Mouse (Mus musculus) ovary, postnatal 10 days (tissue): Measurements from ENCODE around the gene Pbdc1.
"Not testable (repeated sequence)": the region's sequence is repeated elsewhere in the genome, so short reads cannot be mapped to it uniquely, and the experiment has no call there.

Source experiments
- DNase-seq: peaks from one replicate; pipeline ENCODE4 v3.0.0; 2022; ENCODE audit warnings: low spot score

The Pbdc1 gene

DNA sequence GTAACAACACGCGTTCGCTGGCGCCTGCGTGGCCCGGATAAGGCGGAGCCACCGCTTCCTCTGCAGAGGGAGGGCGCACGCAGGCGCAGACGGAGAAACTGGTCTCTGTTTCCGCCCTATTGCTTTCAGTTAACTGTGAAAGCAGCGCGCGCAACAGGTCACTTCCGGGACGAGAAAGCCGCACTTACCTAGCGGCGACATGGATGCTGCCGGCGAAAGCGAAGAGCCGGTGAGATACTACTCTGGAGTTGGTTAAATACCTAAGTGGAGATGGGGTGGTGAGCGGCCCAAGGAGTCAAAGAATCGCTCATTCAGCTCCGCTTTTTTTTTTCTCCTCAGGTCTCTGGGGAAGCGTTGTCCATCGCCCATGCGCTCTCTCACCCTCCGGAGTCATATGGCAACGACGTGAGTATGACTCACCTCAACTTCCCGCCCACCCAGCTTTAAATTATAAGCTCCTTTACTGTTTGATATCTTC, at the start of gene Pbdc1:
Pbdc1 (plus strand) TSS at position 142 of the 478 bp plus-strand sequence.
- DNase-seq, result peak; percentile 81

- no peak for DNase-seq
Measured at GRCm38 (mm10) chrX:105037666-105038065, 41.9 kb upstream of the Pbdc1 start.

DNA sequence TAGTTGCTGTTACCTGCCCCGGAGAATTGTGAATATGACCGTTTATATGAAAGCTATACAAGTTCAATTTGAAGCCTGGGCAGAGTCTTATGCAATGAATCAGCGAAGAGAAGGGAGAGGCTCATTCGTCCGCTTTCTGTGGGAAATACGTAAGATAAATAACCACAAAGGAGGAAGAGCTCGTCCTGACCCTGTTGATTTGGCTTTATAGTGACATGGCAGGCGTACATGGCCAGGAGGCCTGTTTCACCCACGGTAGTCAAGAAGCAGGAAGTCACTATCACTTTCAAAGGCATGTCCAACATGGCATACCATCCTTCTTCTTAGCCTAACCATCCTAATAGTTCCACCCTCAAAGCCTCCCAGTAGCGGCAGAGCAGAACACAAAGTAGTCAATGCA, 15.3 kb upstream of the Pbdc1 start:
- no peak for DNase-seq

GRCm38 (mm10) chrX:105064801-105065200, 14.8 kb upstream of the Pbdc1 start:
- no peak for DNase-seq

GRCm38 (mm10) chrX:105069671-105070503, 9.7 kb upstream of the Pbdc1 start:
- DNase-seq, result peak; percentile 47

DNA sequence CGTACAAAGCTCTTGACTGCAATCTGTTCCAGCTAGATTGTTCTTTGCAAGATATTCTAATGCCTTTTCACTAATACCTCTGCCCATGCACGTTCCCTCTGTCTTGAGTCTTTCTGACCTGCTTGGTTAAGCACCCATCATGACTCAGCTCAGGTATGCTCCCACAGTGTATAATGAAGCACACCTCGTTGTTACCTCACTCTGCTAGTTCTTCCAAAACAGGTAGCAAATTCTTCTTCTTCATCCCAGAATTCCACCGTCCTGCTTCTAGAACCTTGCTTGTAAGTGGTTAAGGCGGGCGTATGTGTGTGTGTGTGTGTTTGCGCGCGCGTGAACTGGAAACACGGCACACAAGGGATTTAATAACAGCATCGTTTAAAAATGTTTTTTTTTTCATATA, 405 bp upstream of the Pbdc1 start:
- peak; percentile 4 for DNase-seq

- DNase-seq, result no peak
Measured at GRCm38 (mm10) chrX:105080096-105080495, 540 bp downstream of the Pbdc1 start.

- DNase-seq, result not testable (repeated sequence)
Measured at GRCm38 (mm10) chrX:105083013-105083412, 3.5 kb downstream of the Pbdc1 start.

GRCm38 (mm10) chrX:105104175-105104574, 24.6 kb downstream of the Pbdc1 start:
- no peak for DNase-seq

DNA sequence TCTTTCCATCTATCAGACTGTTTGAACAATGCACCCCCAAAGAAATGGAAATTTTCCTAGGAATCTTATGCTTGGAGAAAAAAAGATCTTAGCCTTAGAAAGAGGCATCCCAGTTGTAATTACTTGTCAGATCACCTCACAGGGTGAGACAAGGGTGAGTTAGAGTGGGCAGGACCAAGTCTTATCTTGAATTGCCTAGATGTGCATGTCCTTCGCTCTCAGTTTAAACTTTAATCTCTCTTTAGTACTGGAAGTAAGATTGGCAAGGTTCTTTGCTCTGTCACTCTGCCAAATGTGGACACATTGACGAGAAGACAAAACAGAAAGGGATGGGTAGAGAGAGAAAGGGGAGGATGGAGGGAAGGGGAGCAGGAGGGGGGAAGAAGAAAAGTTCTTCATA, 35.4 kb downstream of the Pbdc1 start:
- no peak for DNase-seq

DNA sequence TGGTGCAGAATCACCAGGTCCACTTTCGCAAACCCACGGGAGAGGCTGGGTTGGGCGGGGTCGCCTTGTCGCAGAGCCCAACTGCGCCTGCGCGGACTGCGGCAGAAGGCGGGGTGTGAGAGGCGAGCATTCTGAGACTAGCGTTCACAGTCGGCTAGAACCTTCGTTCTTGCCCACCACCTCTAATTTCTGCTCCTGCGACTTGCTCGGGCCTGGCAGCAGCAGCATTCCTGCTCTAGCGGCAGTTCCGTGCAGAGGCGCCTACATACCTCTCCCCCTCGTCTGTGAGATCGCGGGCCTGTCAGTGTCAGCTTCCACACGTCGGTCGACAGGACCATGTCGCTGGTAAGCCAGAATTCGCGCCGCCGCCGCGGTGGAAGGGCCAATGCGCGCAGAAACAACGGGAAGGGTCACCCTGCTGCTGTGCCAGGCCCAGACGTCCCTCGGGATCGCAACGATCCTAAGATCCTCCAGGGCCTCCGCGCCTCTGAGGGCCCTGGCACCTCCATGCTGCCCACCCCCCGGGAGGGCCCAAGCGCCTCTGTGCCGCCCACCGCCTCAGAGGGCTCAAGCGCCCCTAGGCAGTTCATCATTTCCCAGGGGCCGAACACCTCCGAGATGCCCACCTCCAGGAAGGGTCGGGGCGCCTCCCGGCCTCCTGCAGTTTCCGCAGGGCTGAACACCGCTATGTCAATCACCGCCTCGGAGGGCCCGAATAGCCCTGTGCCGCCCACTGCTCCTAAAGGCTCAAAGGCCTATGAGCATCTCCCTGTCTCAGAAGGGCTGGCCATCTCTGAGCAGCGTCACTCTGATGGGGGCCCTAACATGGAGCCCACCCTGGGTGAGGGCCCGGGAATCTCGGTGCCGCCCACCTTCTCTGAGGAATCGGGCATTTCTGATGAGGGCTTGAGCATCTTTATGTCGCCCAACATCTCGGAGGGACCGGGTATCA, 41.0 kb downstream of the Pbdc1 start, which contains the start of gene Magee1:
Magee1 (plus strand) TSS at position 104 of the 952 bp plus-strand sequence.
- peak; percentile 46 for DNase-seq

GRCm38 (mm10) chrX:105121227-105121865, 41.8 kb downstream of the Pbdc1 start:
- peak; percentile 42 for DNase-seq

DNA sequence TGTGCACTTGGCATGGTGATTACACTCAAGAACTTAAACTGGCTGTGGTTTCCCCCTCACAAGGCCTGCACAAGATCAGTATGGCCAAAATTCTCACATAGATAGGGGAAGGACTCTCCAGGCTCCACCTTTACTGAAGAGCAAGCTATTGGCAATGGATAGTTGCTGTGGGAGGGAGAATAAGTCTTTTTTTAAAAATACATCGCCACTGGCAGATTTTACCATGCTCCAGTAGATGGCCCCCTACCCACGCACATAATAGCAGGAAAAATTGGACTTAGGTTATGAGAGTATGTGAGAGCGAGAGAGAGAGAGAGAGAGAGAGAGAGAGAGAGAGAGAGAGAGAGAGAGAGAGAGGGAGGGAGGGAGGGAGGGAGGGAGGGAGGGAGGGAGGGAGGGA, 45.3 kb downstream of the Pbdc1 start:
- DNase-seq, result no peak

GRCm38 (mm10) chrX:105151872-105152461, 72.4 kb downstream of the Pbdc1 start:
- DNase-seq, result no peak

DNA sequence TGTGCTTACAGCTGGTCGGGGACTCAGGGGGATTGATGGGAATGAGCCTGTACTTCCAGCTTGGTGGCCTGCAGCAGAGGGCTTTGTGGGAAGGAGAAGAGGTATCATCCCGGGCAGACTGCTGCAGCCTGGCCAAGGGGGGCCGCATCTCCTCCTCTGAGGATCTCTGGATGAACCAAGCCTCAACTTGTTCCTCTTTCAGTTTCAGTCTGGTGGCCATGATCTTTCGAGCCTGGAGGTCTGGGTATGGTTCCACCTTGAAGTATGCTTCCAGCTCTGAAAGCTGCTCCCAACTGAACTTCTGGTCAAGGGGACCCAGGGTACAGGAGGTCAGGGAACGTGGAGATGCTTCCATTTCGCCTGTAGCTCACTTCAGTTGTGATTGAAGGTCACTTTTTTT, 85.5 kb downstream of the Pbdc1 start:
- not testable (repeated sequence) for DNase-seq
